Mouse (Mus musculus): ENCODE data around the gene Pafah1b1. TPM values are rescaled to one million over a fixed set of nuclear protein-coding genes. Genes with fewer than 3 reads are reported as not detected.

Gene Pafah1b1
- total RNA-seq, 2 experiments from 2014 or later = 110 to 113 TPM

- no peak for DNase-seq
These were observed 3.3 kb downstream of the Pafah1b1 start for GRCm38 (mm10) chr11:74721141-74721540.

GRCm38 (mm10) chr11:74720668-74721067, 3.8 kb downstream of the Pafah1b1 start:
- no peak for DNase-seq

GRCm38 (mm10) chr11:74715971-74716525, 8.4 kb downstream of the Pafah1b1 start:
- DNase-seq = peak; percentile 28

- DNase-seq = no peak
These were observed 13.8 kb downstream of the Pafah1b1 start for GRCm38 (mm10) chr11:74710671-74711070.

- no peak for DNase-seq
These were observed 15.7 kb downstream of the Pafah1b1 start for GRCm38 (mm10) chr11:74708781-74709180.

GRCm38 (mm10) chr11:74704068-74704467, 20.4 kb downstream of the Pafah1b1 start:
- no peak for DNase-seq

- DNase-seq = no peak
These were observed 25.0 kb downstream of the Pafah1b1 start for GRCm38 (mm10) chr11:74699505-74699904.

- no peak for DNase-seq
These were observed 32.3 kb downstream of the Pafah1b1 start for GRCm38 (mm10) chr11:74692151-74692550.

GRCm38 (mm10) chr11:74675156-74675555, 49.3 kb downstream of the Pafah1b1 start:
- DNase-seq = no peak

- DNase-seq = no peak
These were observed 49.8 kb downstream of the Pafah1b1 start for GRCm38 (mm10) chr11:74674713-74675112.

GRCm38 (mm10) chr11:74673561-74673960, 50.9 kb downstream of the Pafah1b1 start:
- no peak for DNase-seq

- no peak for DNase-seq
These were observed 51.5 kb downstream of the Pafah1b1 start for GRCm38 (mm10) chr11:74672901-74673513.

GRCm38 (mm10) chr11:74671839-74672238, 52.6 kb downstream of the Pafah1b1 start:
- DNase-seq = no peak

- DNase-seq = no peak
These were observed 53.5 kb downstream of the Pafah1b1 start for GRCm38 (mm10) chr11:74671013-74671412.

GRCm38 (mm10) chr11:74670151-74670550, 54.3 kb downstream of the Pafah1b1 start:
- no peak for DNase-seq

GRCm38 (mm10) chr11:74668971-74669370, 55.5 kb downstream of the Pafah1b1 start:
- DNase-seq = no peak

GRCm38 (mm10) chr11:74668466-74668865, 56.0 kb downstream of the Pafah1b1 start:
- DNase-seq = no peak

- no peak for DNase-seq
These were observed 56.9 kb downstream of the Pafah1b1 start for GRCm38 (mm10) chr11:74667582-74668010.

- no peak for DNase-seq
These were observed 57.5 kb downstream of the Pafah1b1 start for GRCm38 (mm10) chr11:74666776-74667581.

- no peak for DNase-seq
These were observed 58.2 kb downstream of the Pafah1b1 start for GRCm38 (mm10) chr11:74666284-74666652.

- DNase-seq = no peak
These were observed 58.7 kb downstream of the Pafah1b1 start for GRCm38 (mm10) chr11:74665631-74666283.

- DNase-seq = no peak
These were observed 59.6 kb downstream of the Pafah1b1 start for GRCm38 (mm10) chr11:74664906-74665305.

- no peak for DNase-seq
These were observed 60.2 kb downstream of the Pafah1b1 start for GRCm38 (mm10) chr11:74664279-74664678.

All from gastrocnemius, postnatal 10 days (tissue).